Mouse (Mus musculus): ENCODE results near the gene Klhl42. TPM values are rescaled to one million over a fixed set of nuclear protein-coding genes. Genes with fewer than 3 reads are reported as not detected.
A peak's percentile ranks its signal among the peaks of the same experiment; 100 is the strongest.

The Klhl42 gene
- polyA plus RNA-seq, 1 experiment from 2014 or later: 9.0 TPM

GRCm38 (mm10) chr6:147055374-147055977 lies 35.7 kb upstream of the Klhl42 start:
- Histone ChIP-seq H3K4me2 (ENCODE audit: low read depth, low read length, severe bottlenecking) (no peak overlapping the region), H3K27me3 (ENCODE audit: control insufficient read depth, insufficient read depth, low read length) (no peaks in the 10 kb centered on the region), H3K36me3 (ENCODE audit: control insufficient read depth, insufficient read depth, low read length) (no peaks in the 10 kb centered on the region; the same call in 1 of the 2 replicates), H3K4me3 (ENCODE audit: low read depth, low read length) (no peak overlapping the region), H3K4me1 (replicated peaks; ENCODE audit: control insufficient read depth, insufficient read depth, low read length) (no peaks in the 10 kb centered on the region), H3K9me3 (ENCODE audit: control insufficient read depth, low read length) (no peaks in the 10 kb centered on the region), H3K9ac (ENCODE audit: low read length) (no peak overlapping the region), H3K27ac (ENCODE audit: low read depth, low read length) (no peak overlapping the region)
- ATAC-seq (replicated peaks; ENCODE audit: low FRiP score): no peak
- DNase-seq (ENCODE audit: low spot score): peak; percentile 35
- 92% methylated on average over 10 of the region's 10 CpGs for WGBS

- WGBS: 75% methylated on average over 7 of the region's 7 CpGs
- no peak overlapping the region for H3K27ac ChIP-seq (ENCODE audit: low read depth, low read length)
- no peak overlapping the region for H3K9ac ChIP-seq (ENCODE audit: low read length)
- no peak overlapping the region for H3K4me2 ChIP-seq (ENCODE audit: low read depth, low read length, severe bottlenecking)
- ATAC-seq (replicated peaks; ENCODE audit: low FRiP score): no peak
- H3K36me3 ChIP-seq (ENCODE audit: control insufficient read depth, insufficient read depth, low read length): peaks cover 5% of the 10 kb centered on the region; the same call in 1 of the 2 replicates
- peak; percentile 48 for DNase-seq (ENCODE audit: low spot score)
- no peaks in the 10 kb centered on the region for H3K9me3 ChIP-seq (ENCODE audit: control insufficient read depth, low read length)
- no peaks in the 10 kb centered on the region for H3K27me3 ChIP-seq (ENCODE audit: control insufficient read depth, insufficient read depth, low read length)
- no peak overlapping the region for H3K4me3 ChIP-seq (ENCODE audit: low read depth, low read length)
- H3K4me1 ChIP-seq (replicated peaks; ENCODE audit: control insufficient read depth, insufficient read depth, low read length): no peaks in the 10 kb centered on the region
These were observed 31.9 kb upstream of the Klhl42 start for GRCm38 (mm10) chr6:147059326-147059725.

GRCm38 (mm10) chr6:147061630-147062029 lies 29.5 kb upstream of the Klhl42 start:
- Histone ChIP-seq H3K4me2 (ENCODE audit: low read depth, low read length, severe bottlenecking) (no peak overlapping the region), H3K27me3 (ENCODE audit: control insufficient read depth, insufficient read depth, low read length) (no peaks in the 10 kb centered on the region), H3K36me3 (ENCODE audit: control insufficient read depth, insufficient read depth, low read length) (peaks cover 5% of the 10 kb centered on the region; the same call in 1 of the 2 replicates), H3K9ac (ENCODE audit: low read length) (no peak overlapping the region), H3K4me3 (ENCODE audit: low read depth, low read length) (no peak overlapping the region), H3K4me1 (replicated peaks; ENCODE audit: control insufficient read depth, insufficient read depth, low read length) (no peaks in the 10 kb centered on the region), H3K9me3 (ENCODE audit: control insufficient read depth, low read length) (no peaks in the 10 kb centered on the region), H3K27ac (ENCODE audit: low read depth, low read length) (no peak overlapping the region)
- ATAC-seq (replicated peaks; ENCODE audit: low FRiP score): 0 out of 2 replicates have a peak, but pooled peaks have one; percentile 36
- 89% methylated on average over 9 of the region's 9 CpGs for WGBS
- peak; percentile 47 for DNase-seq (ENCODE audit: low spot score)

GRCm38 (mm10) chr6:147062034-147062433 lies 29.1 kb upstream of the Klhl42 start:
- H3K9me3 ChIP-seq (ENCODE audit: control insufficient read depth, low read length): no peaks in the 10 kb centered on the region
- H3K36me3 ChIP-seq (ENCODE audit: control insufficient read depth, insufficient read depth, low read length): peaks cover 5% of the 10 kb centered on the region; the same call in 1 of the 2 replicates
- no peak overlapping the region for H3K4me2 ChIP-seq (ENCODE audit: low read depth, low read length, severe bottlenecking)
- no peak overlapping the region for H3K9ac ChIP-seq (ENCODE audit: low read length)
- H3K4me1 ChIP-seq (replicated peaks; ENCODE audit: control insufficient read depth, insufficient read depth, low read length): no peaks in the 10 kb centered on the region
- peak; percentile 35 for DNase-seq (ENCODE audit: low spot score)
- H3K4me3 ChIP-seq (ENCODE audit: low read depth, low read length): no peak overlapping the region
- no peak for ATAC-seq (replicated peaks; ENCODE audit: low FRiP score)
- no peak overlapping the region for H3K27ac ChIP-seq (ENCODE audit: low read depth, low read length)
- no peaks in the 10 kb centered on the region for H3K27me3 ChIP-seq (ENCODE audit: control insufficient read depth, insufficient read depth, low read length)
- 82% methylated on average over 7 of the region's 7 CpGs for WGBS

- WGBS: 88% methylated on average over 7 of the region's 7 CpGs
- no peak overlapping the region for H3K9ac ChIP-seq (ENCODE audit: low read length)
- peaks cover 5% of the 10 kb centered on the region; the same call in 1 of the 2 replicates for H3K36me3 ChIP-seq (ENCODE audit: control insufficient read depth, insufficient read depth, low read length)
- no peaks in the 10 kb centered on the region for H3K4me1 ChIP-seq (replicated peaks; ENCODE audit: control insufficient read depth, insufficient read depth, low read length)
- DNase-seq (ENCODE audit: low spot score) (peak; percentile 16), ATAC-seq (replicated peaks; ENCODE audit: low FRiP score) (no peak)
- no peaks in the 10 kb centered on the region for H3K9me3 ChIP-seq (ENCODE audit: control insufficient read depth, low read length)
- H3K4me2 ChIP-seq (ENCODE audit: low read depth, low read length, severe bottlenecking): no peak overlapping the region
- no peak overlapping the region for H3K4me3 ChIP-seq (ENCODE audit: low read depth, low read length)
- H3K27ac ChIP-seq (ENCODE audit: low read depth, low read length): no peak overlapping the region
- H3K27me3 ChIP-seq (ENCODE audit: control insufficient read depth, insufficient read depth, low read length): no peaks in the 10 kb centered on the region
These were observed 28.5 kb upstream of the Klhl42 start for GRCm38 (mm10) chr6:147062694-147063093.

- Histone ChIP-seq H3K4me2 (ENCODE audit: low read depth, low read length, severe bottlenecking) (no peak overlapping the region), H3K27me3 (ENCODE audit: control insufficient read depth, insufficient read depth, low read length) (no peaks in the 10 kb centered on the region), H3K4me1 (replicated peaks; ENCODE audit: control insufficient read depth, insufficient read depth, low read length) (no peaks in the 10 kb centered on the region), H3K36me3 (ENCODE audit: control insufficient read depth, insufficient read depth, low read length) (peaks cover 5% of the 10 kb centered on the region; the same call in 1 of the 2 replicates), H3K9ac (ENCODE audit: low read length) (no peak overlapping the region), H3K9me3 (ENCODE audit: control insufficient read depth, low read length) (no peaks in the 10 kb centered on the region), H3K27ac (ENCODE audit: low read depth, low read length) (no peak overlapping the region), H3K4me3 (ENCODE audit: low read depth, low read length) (no peak overlapping the region)
- ATAC-seq (replicated peaks; ENCODE audit: low FRiP score) (no peak), DNase-seq (ENCODE audit: low spot score) (no peak)
- WGBS: 96% methylated on average over 10 of the region's 10 CpGs
These were observed 26.8 kb upstream of the Klhl42 start for GRCm38 (mm10) chr6:147064226-147064943.

- H3K36me3 ChIP-seq (ENCODE audit: control insufficient read depth, insufficient read depth, low read length): peaks cover 5% of the 10 kb centered on the region; the same call in 1 of the 2 replicates
- 96% methylated on average over 6 of the region's 6 CpGs for WGBS
These were observed 26.3 kb upstream of the Klhl42 start for GRCm38 (mm10) chr6:147064944-147065261.

GRCm38 (mm10) chr6:147075808-147076387 lies 15.3 kb upstream of the Klhl42 start:
- DNase-seq (ENCODE audit: low spot score): no peak
- Histone ChIP-seq H3K27ac (ENCODE audit: low read depth, low read length) (no peak overlapping the region), H3K4me2 (ENCODE audit: low read depth, low read length, severe bottlenecking) (no peak overlapping the region), H3K36me3 (ENCODE audit: control insufficient read depth, insufficient read depth, low read length) (no peaks in the 10 kb centered on the region), H3K4me1 (replicated peaks; ENCODE audit: control insufficient read depth, insufficient read depth, low read length) (no peaks in the 10 kb centered on the region), H3K9me3 (ENCODE audit: control insufficient read depth, low read length) (no peaks in the 10 kb centered on the region), H3K9ac (ENCODE audit: low read length) (no peak overlapping the region), H3K27me3 (ENCODE audit: control insufficient read depth, insufficient read depth, low read length) (no peaks in the 10 kb centered on the region), H3K4me3 (ENCODE audit: low read depth, low read length) (no peak overlapping the region)
- 67% methylated on average over 5 of the region's 5 CpGs for WGBS
- ATAC-seq (replicated peaks; ENCODE audit: low FRiP score): peak; percentile 18; the same call in 1 of the 2 replicates

More at GRCm38 (mm10) chr6:147064944-147065261, 26.3 kb upstream of the Klhl42 start:
- no peak for DNase-seq (ENCODE audit: low spot score)
- Histone ChIP-seq H3K4me3 (ENCODE audit: low read depth, low read length) (no peak overlapping the region), H3K4me1 (replicated peaks; ENCODE audit: control insufficient read depth, insufficient read depth, low read length) (no peaks in the 10 kb centered on the region), H3K27me3 (ENCODE audit: control insufficient read depth, insufficient read depth, low read length) (no peaks in the 10 kb centered on the region), H3K27ac (ENCODE audit: low read depth, low read length) (no peak overlapping the region), H3K4me2 (ENCODE audit: low read depth, low read length, severe bottlenecking) (no peak overlapping the region), H3K9ac (ENCODE audit: low read length) (no peak overlapping the region), H3K9me3 (ENCODE audit: control insufficient read depth, low read length) (no peaks in the 10 kb centered on the region)
- no peak for ATAC-seq (replicated peaks; ENCODE audit: low FRiP score)
